Mouse (Mus musculus): ENCODE data around the gene Usp28. TPM values are rescaled to one million over a fixed set of nuclear protein-coding genes. Genes with fewer than 3 reads are reported as not detected.

Gene Usp28
- polyA plus RNA-seq, 1 experiment from 2014 or later, result 5.5 TPM

GRCm38 (mm10) chr9:49050901-49051300 is 65.7 kb downstream of the Usp28 start:
- H3K27me3 ChIP-seq (replicated peaks; ENCODE audit: control insufficient read depth, insufficient read depth, low read length), result no peaks in the 10 kb centered on the region
- H3K4me1 ChIP-seq (replicated peaks; ENCODE audit: control insufficient read depth, insufficient read depth, low read length), result no peaks in the 10 kb centered on the region
- ATAC-seq, result no peak
- H3K4me2 ChIP-seq (replicated peaks; ENCODE audit: low read depth), result no peak overlapping the region
- no peak overlapping the region for H3K9ac ChIP-seq (ENCODE audit: low read depth, low read length)
- no peaks in the 10 kb centered on the region for H3K9me3 ChIP-seq (ENCODE audit: control insufficient read depth)
- no peak overlapping the region for H3K4me3 ChIP-seq (ENCODE audit: low read depth, low read length)
- no peak overlapping the region for H3K27ac ChIP-seq (ENCODE audit: low read depth, low read length)
- no peak for TF ChIP-seq CTCF (IDR thresholded peaks at IDR 0.05; ENCODE audit: low read depth)
- WGBS, result 65% methylated on average over 5 of the region's 5 CpGs
- no peaks in the 10 kb centered on the region for H3K36me3 ChIP-seq (ENCODE audit: control insufficient read depth, insufficient read depth)

GRCm38 (mm10) chr9:49051349-49051748 is 66.2 kb downstream of the Usp28 start:
- peak; percentile 90 for TF ChIP-seq CTCF (IDR thresholded peaks at IDR 0.05; ENCODE audit: low read depth)
- 8% methylated on average over 5 of the region's 5 CpGs for WGBS
- ATAC-seq, result no peak

GRCm38 (mm10) chr9:49054028-49054427 is 68.9 kb downstream of the Usp28 start:
- H3K27ac ChIP-seq (ENCODE audit: low read depth, low read length), result no peak overlapping the region
- 66% methylated on average over 3 of the region's 3 CpGs for WGBS
- no peaks in the 10 kb centered on the region for H3K4me1 ChIP-seq (replicated peaks; ENCODE audit: control insufficient read depth, insufficient read depth, low read length)
- no peak for ATAC-seq
- H3K4me2 ChIP-seq (replicated peaks; ENCODE audit: low read depth), result no peak overlapping the region
- no peak overlapping the region for H3K4me3 ChIP-seq (ENCODE audit: low read depth, low read length)
- H3K9ac ChIP-seq (ENCODE audit: low read depth, low read length), result no peak overlapping the region
- no peak for TF ChIP-seq CTCF (IDR thresholded peaks at IDR 0.05; ENCODE audit: low read depth)
- H3K36me3 ChIP-seq (ENCODE audit: control insufficient read depth, insufficient read depth), result peaks cover 7% of the 10 kb centered on the region; the same call in 1 of the 2 replicates
- H3K9me3 ChIP-seq (ENCODE audit: control insufficient read depth), result no peaks in the 10 kb centered on the region
- H3K27me3 ChIP-seq (replicated peaks; ENCODE audit: control insufficient read depth, insufficient read depth, low read length), result no peaks in the 10 kb centered on the region

More at GRCm38 (mm10) chr9:49051349-49051748, 66.2 kb downstream of the Usp28 start:
- H3K27ac ChIP-seq (ENCODE audit: low read depth, low read length), result no peak overlapping the region
- H3K27me3 ChIP-seq (replicated peaks; ENCODE audit: control insufficient read depth, insufficient read depth, low read length), result no peaks in the 10 kb centered on the region
- no peak overlapping the region for H3K9ac ChIP-seq (ENCODE audit: low read depth, low read length)
- no peaks in the 10 kb centered on the region for H3K36me3 ChIP-seq (ENCODE audit: control insufficient read depth, insufficient read depth)
- no peaks in the 10 kb centered on the region for H3K4me1 ChIP-seq (replicated peaks; ENCODE audit: control insufficient read depth, insufficient read depth, low read length)
- H3K9me3 ChIP-seq (ENCODE audit: control insufficient read depth), result no peaks in the 10 kb centered on the region
- no peak overlapping the region for H3K4me3 ChIP-seq (ENCODE audit: low read depth, low read length)
- no peak overlapping the region for H3K4me2 ChIP-seq (replicated peaks; ENCODE audit: low read depth)

- under 1% methylated on average over 53 of the region's 53 CpGs for WGBS
- H3K27me3 ChIP-seq (replicated peaks; ENCODE audit: control insufficient read depth, insufficient read depth, low read length), result no peaks in the 10 kb centered on the region
- H3K36me3 ChIP-seq (ENCODE audit: control insufficient read depth, insufficient read depth), result peaks cover 17% of the 10 kb centered on the region
- no peaks in the 10 kb centered on the region for H3K9me3 ChIP-seq (ENCODE audit: control insufficient read depth)
- no peak for TF ChIP-seq CTCF (IDR thresholded peaks at IDR 0.05; ENCODE audit: low read depth)
- peak; percentile 99 for ATAC-seq
- H3K9ac ChIP-seq (ENCODE audit: low read depth, low read length), result peak within 1 kb of the TSS; percentile 63
- H3K4me3 ChIP-seq (ENCODE audit: low read depth, low read length), result peak within 1 kb of the TSS; percentile 66
- no peak within 1 kb of the TSS for H3K27ac ChIP-seq (ENCODE audit: low read depth, low read length)
- no peaks in the 10 kb centered on the region for H3K4me1 ChIP-seq (replicated peaks; ENCODE audit: control insufficient read depth, insufficient read depth, low read length)
- H3K4me2 ChIP-seq (replicated peaks; ENCODE audit: low read depth), result peak within 1 kb of the TSS; percentile 72
Observed at GRCm38 (mm10) chr9:49055333-49056205, 70.4 kb downstream of the Usp28 start, which contains the start of gene Zw10. Zw10 (plus strand) TSS chr9:49055613.

- Histone ChIP-seq H3K4me1 (replicated peaks; ENCODE audit: control insufficient read depth, insufficient read depth, low read length) (no peaks in the 10 kb centered on the region), H3K9me3 (ENCODE audit: control insufficient read depth) (no peaks in the 10 kb centered on the region), H3K27ac (ENCODE audit: low read depth, low read length) (no peak overlapping the region), H3K4me3 (ENCODE audit: low read depth, low read length) (no peak overlapping the region), H3K9ac (ENCODE audit: low read depth, low read length) (no peak overlapping the region), H3K36me3 (ENCODE audit: control insufficient read depth, insufficient read depth) (peaks cover 63% of the 10 kb centered on the region), H3K27me3 (replicated peaks; ENCODE audit: control insufficient read depth, insufficient read depth, low read length) (no peaks in the 10 kb centered on the region), H3K4me2 (replicated peaks; ENCODE audit: low read depth) (no peak overlapping the region)
- no peak for TF ChIP-seq CTCF (IDR thresholded peaks at IDR 0.05; ENCODE audit: low read depth)
- ATAC-seq, result no peak
- WGBS, result 83% methylated on average over 3 of the region's 3 CpGs
Observed at GRCm38 (mm10) chr9:49076847-49077246, 91.7 kb downstream of the Usp28 start.

- WGBS, result 70% methylated on average over 5 of the region's 5 CpGs
- Histone ChIP-seq H3K9me3 (ENCODE audit: control insufficient read depth) (no peaks in the 10 kb centered on the region), H3K36me3 (ENCODE audit: control insufficient read depth, insufficient read depth) (peaks cover 28% of the 10 kb centered on the region), H3K27me3 (replicated peaks; ENCODE audit: control insufficient read depth, insufficient read depth, low read length) (no peaks in the 10 kb centered on the region), H3K4me1 (replicated peaks; ENCODE audit: control insufficient read depth, insufficient read depth, low read length) (no peaks in the 10 kb centered on the region), H3K4me2 (replicated peaks; ENCODE audit: low read depth) (no peak within 1 kb of the TSS), H3K9ac (ENCODE audit: low read depth, low read length) (no peak within 1 kb of the TSS), H3K4me3 (ENCODE audit: low read depth, low read length) (no peak within 1 kb of the TSS), H3K27ac (ENCODE audit: low read depth, low read length) (no peak within 1 kb of the TSS)
- TF ChIP-seq CTCF (IDR thresholded peaks at IDR 0.05; ENCODE audit: low read depth), result no peak
- ATAC-seq, result no peak
Observed at GRCm38 (mm10) chr9:49081107-49081506, 95.9 kb downstream of the Usp28 start, which contains the start of gene Tmprss5. Tmprss5 (plus strand) TSS chr9:49081260.

Measured in intestine, postnatal 0 days (tissue).